Mouse (Mus musculus) liver, adult 2 months (tissue): ENCODE data around the gene Hdac7.
"Not testable (repeated sequence)": the region's sequence is repeated elsewhere in the genome, so short reads cannot be mapped to it uniquely, and the experiment has no call there.

ENCODE experiments used
- CTCF ChIP-seq: fragments of 200-500 bp; IDR thresholded peaks from 2 replicates; pipeline ENCODE4 v1.5.1; 2011; ENCODE audit warnings: low read depth, low read length, control low read depth
- POLR2A ChIP-seq: fragments of 200-500 bp; IDR thresholded peaks from 2 replicates; pipeline ENCODE4 v1.6.1; 2011; ENCODE audit warnings: low read length, control low read depth; ENCODE audit not compliant: insufficient read depth; ENCODE audit errors: extremely low read depth

DNA sequence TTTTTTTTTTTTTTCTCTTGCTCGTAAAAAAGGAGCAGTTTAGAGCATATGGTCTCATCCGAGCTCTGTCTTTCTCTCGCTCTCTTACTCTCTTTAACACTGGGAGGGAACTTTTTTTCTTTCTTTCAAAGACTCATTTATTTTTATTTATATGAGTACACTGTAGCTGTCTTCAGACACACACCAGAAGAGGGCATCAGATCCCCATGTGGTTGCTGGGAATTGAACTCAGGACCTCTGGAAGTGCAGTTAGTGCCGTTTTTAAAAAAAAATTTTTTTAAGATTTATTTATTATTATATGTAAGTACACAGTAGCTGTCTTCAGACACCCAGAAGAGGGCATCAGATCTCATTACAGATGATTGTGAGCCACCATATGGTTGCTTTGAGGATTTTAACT, 25.8 kb upstream of the Hdac7 start:
- TF ChIP-seq POLR2A, CTCF: not testable (repeated sequence)
